Mouse (Mus musculus) kidney, adult 18-20 months (tissue): ENCODE measurements around the gene Sorcs2.

Source experiments
- DNase-seq: peaks from one replicate; pipeline ENCODE4 v3.0.0; 2021

The Sorcs2 gene

GRCm38 (mm10) chr5:36389731-36390590, 8.0 kb downstream of the Sorcs2 start:
- DNase-seq = no peak

- DNase-seq = no peak
These were observed 12.9 kb downstream of the Sorcs2 start for GRCm38 (mm10) chr5:36385062-36385461.

GRCm38 (mm10) chr5:36383431-36383830, 14.5 kb downstream of the Sorcs2 start:
- no peak for DNase-seq

- DNase-seq = no peak
These were observed 15.2 kb downstream of the Sorcs2 start for GRCm38 (mm10) chr5:36382721-36383120.

GRCm38 (mm10) chr5:36382134-36382693, 15.7 kb downstream of the Sorcs2 start:
- no peak for DNase-seq

GRCm38 (mm10) chr5:36379938-36380511, 17.9 kb downstream of the Sorcs2 start:
- no peak for DNase-seq

- DNase-seq = no peak
These were observed 19.6 kb downstream of the Sorcs2 start for GRCm38 (mm10) chr5:36378370-36378738.

GRCm38 (mm10) chr5:36377456-36378369, 20.2 kb downstream of the Sorcs2 start:
- DNase-seq = no peak

GRCm38 (mm10) chr5:36375886-36376285, 22.1 kb downstream of the Sorcs2 start:
- DNase-seq = no peak

GRCm38 (mm10) chr5:36374221-36375050, 23.5 kb downstream of the Sorcs2 start:
- no peak for DNase-seq

GRCm38 (mm10) chr5:36373246-36373891, 24.6 kb downstream of the Sorcs2 start:
- DNase-seq = peak; percentile 37

- DNase-seq = no peak
These were observed 26.2 kb downstream of the Sorcs2 start for GRCm38 (mm10) chr5:36371731-36372130.

- DNase-seq = peak; percentile 69
These were observed 28.7 kb downstream of the Sorcs2 start for GRCm38 (mm10) chr5:36369261-36369684.

- DNase-seq = no peak
These were observed 29.3 kb downstream of the Sorcs2 start for GRCm38 (mm10) chr5:36368511-36369135.

GRCm38 (mm10) chr5:36367911-36368310, 30.0 kb downstream of the Sorcs2 start:
- DNase-seq = no peak

GRCm38 (mm10) chr5:36367181-36367610, 30.7 kb downstream of the Sorcs2 start:
- DNase-seq = peak; percentile 34

GRCm38 (mm10) chr5:36361749-36362148, 36.2 kb downstream of the Sorcs2 start:
- no peak for DNase-seq

- DNase-seq = no peak
These were observed 37.6 kb downstream of the Sorcs2 start for GRCm38 (mm10) chr5:36360343-36360742.

GRCm38 (mm10) chr5:36359535-36360243, 38.2 kb downstream of the Sorcs2 start:
- DNase-seq = no peak

GRCm38 (mm10) chr5:36358161-36358560, 39.8 kb downstream of the Sorcs2 start:
- no peak for DNase-seq
